ENCODE assay signal across 9 mouse cellular contexts in the genomic region with DNA sequence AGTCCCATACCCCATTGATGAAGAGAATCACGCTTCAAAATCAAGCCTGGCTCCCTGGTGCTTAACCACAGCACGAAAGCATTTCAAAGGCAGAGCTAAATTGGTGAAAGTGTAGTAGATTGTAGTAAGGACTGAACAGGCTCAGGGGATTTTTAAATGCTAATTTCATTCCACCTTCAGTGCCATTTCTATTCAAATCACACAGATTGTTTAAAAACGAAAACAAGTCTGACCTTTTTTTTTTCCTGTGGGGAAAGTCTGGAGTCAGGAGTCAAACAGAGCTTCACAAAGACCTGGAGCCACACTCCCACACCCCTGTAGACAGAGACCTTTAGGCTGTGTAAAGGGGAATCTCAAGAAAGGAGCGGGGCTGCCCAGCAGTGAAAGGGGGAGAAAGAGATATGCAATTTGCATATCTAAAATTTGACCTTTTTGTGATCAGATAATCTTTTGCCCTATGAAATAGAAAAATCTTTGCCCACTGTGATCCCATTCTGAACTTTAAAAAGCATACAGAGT. TPM values are rescaled to one million over a fixed set of nuclear protein-coding genes. Genes with fewer than 3 reads are reported as not detected.
A peak's percentile ranks its signal among the peaks of the same experiment; 100 is the strongest.
DNase-seq lines count a peak whose midpoint lies in the region; ATAC-seq lines count a peak whose summit lies in the region.
"Had no signal": no experiment of that assay in that cellular context is flagged by ENCODE, and none has a peak within 500 bp of the region (broad histone marks: within the 10 kb centered on the region; RNA-seq: fewer than 3 reads in every experiment).

No protein-coding gene starts in this region.

- peak overlapping the region; percentile 52 for H3K4me2 ChIP-seq in forebrain, embryonic 14.5 days (ENCODE audit: low read length)
- H3K4me2 ChIP-seq in liver, embryonic 15.5 days: peak overlapping the region; percentile 41

- peak overlapping the region; percentile 55 for H3K9ac ChIP-seq in forebrain, embryonic 14.5 days (ENCODE audit: low read length)
- H3K9ac ChIP-seq in liver, embryonic 15.5 days: no peak overlapping the region

- no peaks in the 10 kb centered on the region for H3K9me3 ChIP-seq in forebrain, embryonic 14.5 days (replicated peaks; ENCODE audit: control insufficient read depth, low read length)
- no peaks in the 10 kb centered on the region for H3K9me3 ChIP-seq in liver, embryonic 15.5 days (replicated peaks)

- peak overlapping the region; percentile 31 for H3K4me3 ChIP-seq in forebrain, embryonic 14.5 days (ENCODE audit: low read depth, low read length)
- no peak overlapping the region for H3K4me3 ChIP-seq in liver, embryonic 15.5 days (replicated peaks)

- H3K4me1 ChIP-seq in forebrain, embryonic 14.5 days (ENCODE audit: control insufficient read depth, insufficient read depth, low read length): peaks cover 4% of the 10 kb centered on the region; the same call in 1 of the 2 replicates
- H3K4me1 ChIP-seq in liver, embryonic 15.5 days (replicated peaks): no peaks in the 10 kb centered on the region

- H3K27ac ChIP-seq in forebrain, embryonic 14.5 days (ENCODE audit: low read depth, low read length): peak overlapping the region; percentile 39
- no peak overlapping the region for H3K27ac ChIP-seq in liver, embryonic 15.5 days (replicated peaks)

- H3K27me3 ChIP-seq in forebrain, embryonic 14.5 days (replicated peaks; ENCODE audit: control insufficient read depth, insufficient read depth, low read length): no peaks in the 10 kb centered on the region
- H3K27me3 ChIP-seq in liver, embryonic 15.5 days: no peaks in the 10 kb centered on the region

- no peaks in the 10 kb centered on the region for H3K36me3 ChIP-seq in forebrain, embryonic 14.5 days (ENCODE audit: control insufficient read depth, insufficient read depth, low read length)
- no peaks in the 10 kb centered on the region for H3K36me3 ChIP-seq in liver, embryonic 15.5 days (replicated peaks)

- DNase-seq in frontal cortex, postnatal 10 days (ENCODE audit: low spot score in 2 of 2): no peak
- DNase-seq in CD4-positive, CD25-positive, alpha-beta regulatory T cell, adult 2 months (ENCODE audit: low read depth, low spot score): peak; percentile 49
- peak; percentile 71 for DNase-seq in forebrain, embryonic 14.5 days (ENCODE audit: low spot score)
- DNase-seq in ovary, postnatal 36 days (ENCODE audit: low spot score): no peak
- no peak for DNase-seq in adrenal gland, postnatal 4 days (ENCODE audit: low spot score in 2 of 2)
- DNase-seq: thymus, adult 18-20 months had no signal

- ATAC-seq in frontal cortex, adult (ENCODE audit: low TSS enrichment): peak; percentile 96
- peak; percentile 71 for ATAC-seq in forebrain, embryonic 14.5 days
- no peak for ATAC-seq in liver, embryonic 15.5 days (ENCODE audit: insufficient read depth)
- no peak for ATAC-seq in granulocyte monocyte progenitor cell, adult 5-6 weeks (replicated peaks; ENCODE audit: poor library complexity, severe bottlenecking)

- 3% methylated on average over 4 of the region's 4 CpGs for WGBS in forebrain, embryonic 14.5 days
- 34% methylated on average over 4 of the region's 4 CpGs for WGBS in liver, embryonic 15.5 days (ENCODE audit: insufficient replicate concordance)

RNA-seq across cellular contexts. Expression of gene Agr3, which starts 28.6 kb away (rescaled TPM):
- not detected in 2 replicates for polyA plus RNA-seq in forebrain, embryonic 14.5 days (2014; fragmentation: Nextera tagmentation; extraction: Ambion mirVana)
- not detected in 2 replicates for polyA plus RNA-seq in liver, embryonic 15.5 days (2015; fragmentation: Nextera tagmentation; extraction: Ambion mirVana)
- not detected in 2 replicates for total RNA-seq in granulocyte monocyte progenitor cell, adult 5-6 weeks (2014; fragmentation: Nextera tagmentation)
- total RNA-seq in granulocyte monocyte progenitor cell, adult 5-6 weeks (2017): not detected in 2 replicates
- not detected for total RNA-seq in adrenal gland, postnatal 4 days (2021)

Comparison
In these comparisons a context has a peak if more than half of its experiments do, and no peak if none do; other contexts are left out.
1. ATAC-seq: peak in frontal cortex, adult (single experiment) and forebrain, embryonic 14.5 days (single experiment); none in liver, embryonic 15.5 days (single experiment) and granulocyte monocyte progenitor cell, adult 5-6 weeks (single experiment).
2. DNase-seq: peak in CD4-positive, CD25-positive, alpha-beta regulatory T cell, adult 2 months (single experiment) and forebrain, embryonic 14.5 days (single experiment); none in frontal cortex, postnatal 10 days (0 of 2), ovary, postnatal 36 days (single experiment) and adrenal gland, postnatal 4 days (0 of 2).